Mouse (Mus musculus): ENCODE results near the gene Olfr97.
"Not testable (repeated sequence)": the region's sequence is repeated elsewhere in the genome, so short reads cannot be mapped to it uniquely, and the experiment has no call there.

Olfr97 gene

DNA sequence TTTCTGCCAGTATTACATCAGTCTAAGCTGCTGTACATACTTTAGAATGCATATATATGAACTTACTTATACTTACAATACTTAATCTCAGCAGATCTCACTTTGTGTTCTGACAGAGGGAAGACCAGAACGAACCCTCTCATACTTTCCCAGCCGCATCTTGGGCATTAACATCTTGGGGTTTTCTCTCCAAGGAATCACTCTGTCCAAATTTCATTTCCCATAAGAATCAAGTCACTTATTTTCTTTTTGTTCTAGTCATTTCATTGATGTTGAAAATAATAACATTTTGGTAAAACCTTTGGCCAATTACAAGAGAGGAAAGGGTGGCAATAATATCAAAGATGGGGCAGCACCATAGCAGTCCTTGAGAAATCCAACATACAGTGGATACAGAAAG lies at the start of gene Olfr97:
Gene Olfr97 (minus strand): TSS at position 101 of the 400 bp plus-strand sequence.
- in situ Hi-C loops (cut with MboI; ENCODE audit: low sequenced_read_pairs) = not testable (repeated sequence)

DNA sequence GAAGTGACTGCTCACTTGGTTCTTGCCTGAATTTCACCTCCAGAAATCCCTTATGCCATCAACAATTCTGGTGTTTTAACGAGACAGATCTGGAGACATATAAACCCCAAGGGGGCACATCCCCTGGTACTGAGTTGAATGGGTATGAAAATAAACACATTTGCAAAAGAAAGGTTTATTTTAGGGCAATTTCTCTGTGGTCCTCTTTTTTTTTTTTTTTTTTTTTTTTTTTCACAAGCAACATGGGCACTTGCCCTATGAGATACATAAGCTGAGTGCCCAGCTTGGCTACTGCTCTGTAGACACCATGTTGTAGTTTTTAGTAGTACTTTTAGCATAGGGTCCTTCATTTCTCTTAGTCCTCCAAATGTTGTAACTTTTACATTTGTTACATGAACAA lies 46.2 kb upstream of the Olfr97 start, which contains the start of gene Olfr99:
Gene Olfr99 (minus strand): TSS at position 101 of the 400 bp plus-strand sequence.
- in situ Hi-C loops (cut with MboI; ENCODE audit: low sequenced_read_pairs) = no loop called here

DNA sequence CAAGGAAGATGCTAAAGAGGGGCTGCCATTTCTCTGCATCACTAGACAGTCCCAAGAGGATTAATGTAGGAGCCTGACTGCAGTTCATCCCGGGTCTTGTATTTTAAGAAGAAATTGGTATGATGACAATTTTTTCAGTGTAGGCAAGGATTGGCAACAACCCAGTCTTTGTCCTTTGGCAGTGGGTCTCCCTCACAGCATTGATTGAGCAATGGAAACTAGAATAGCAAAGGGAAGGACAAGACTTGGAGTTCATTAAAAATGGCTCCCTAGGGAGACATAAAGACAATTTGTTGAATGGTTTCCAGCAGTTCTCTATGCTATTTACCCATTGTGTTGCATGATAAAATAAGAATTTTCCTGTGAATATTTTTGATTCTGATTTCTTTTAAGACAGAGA lies 43.2 kb upstream of the Olfr97 start:
- in situ Hi-C loops (cut with MboI; ENCODE audit: low sequenced_read_pairs) = no loop called here

DNA sequence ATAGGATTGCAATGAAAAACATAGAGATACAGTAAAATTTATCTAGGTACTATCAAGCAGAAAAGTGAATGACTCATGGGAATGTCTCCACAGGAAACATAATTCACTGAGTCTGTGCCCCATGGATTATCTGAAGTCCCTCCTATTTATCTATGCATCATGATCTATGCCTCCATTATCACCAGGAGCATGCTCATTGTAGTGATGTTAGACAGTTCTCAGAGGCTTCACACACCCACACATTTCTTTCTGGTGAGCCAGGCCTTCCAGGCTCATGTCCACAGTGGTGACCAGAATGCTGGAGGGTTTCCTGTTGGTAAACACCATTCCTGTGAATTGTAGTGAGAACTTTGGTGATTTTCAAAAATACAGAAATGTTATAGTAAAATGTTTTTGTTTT lies 39.4 kb upstream of the Olfr97 start:
- in situ Hi-C loops (cut with MboI; ENCODE audit: low sequenced_read_pairs) = no loop called here

DNA sequence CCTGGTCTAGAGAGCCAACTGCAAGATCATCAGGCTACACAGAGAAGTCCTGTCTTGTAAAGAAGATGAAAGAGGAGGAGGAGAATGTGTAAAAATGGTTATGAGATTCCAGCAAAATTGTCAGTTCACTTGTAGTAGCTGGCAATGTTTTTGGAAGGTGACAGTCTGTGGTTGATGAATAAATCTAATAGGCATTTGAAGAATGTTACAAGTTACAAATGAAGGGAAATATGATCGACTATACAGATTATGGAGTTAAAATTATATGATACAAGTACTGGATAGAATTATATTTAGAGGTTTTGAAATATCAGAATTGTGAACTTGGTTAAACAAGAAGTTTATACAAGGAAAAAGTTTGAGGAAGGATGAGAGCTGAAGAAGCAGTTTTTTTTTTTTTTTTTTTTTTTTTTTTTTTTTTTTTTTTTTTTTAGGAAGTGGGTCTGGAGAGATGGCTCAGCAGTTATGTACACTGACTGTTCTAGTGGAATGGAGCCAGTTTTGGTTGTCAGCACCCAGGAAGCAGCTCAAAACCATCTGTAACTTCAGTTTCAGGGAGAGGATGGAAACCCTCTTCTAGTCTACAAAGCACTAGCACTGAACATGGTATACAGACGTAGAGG lies 38.6 kb upstream of the Olfr97 start:
- in situ Hi-C loops (cut with MboI; ENCODE audit: low sequenced_read_pairs) = no loop called here

- in situ Hi-C loops (cut with MboI; ENCODE audit: low sequenced_read_pairs) = no loop called here
These were observed 33.6 kb upstream of the Olfr97 start for GRCm38 (mm10) chr17:37270702-37271092.

DNA sequence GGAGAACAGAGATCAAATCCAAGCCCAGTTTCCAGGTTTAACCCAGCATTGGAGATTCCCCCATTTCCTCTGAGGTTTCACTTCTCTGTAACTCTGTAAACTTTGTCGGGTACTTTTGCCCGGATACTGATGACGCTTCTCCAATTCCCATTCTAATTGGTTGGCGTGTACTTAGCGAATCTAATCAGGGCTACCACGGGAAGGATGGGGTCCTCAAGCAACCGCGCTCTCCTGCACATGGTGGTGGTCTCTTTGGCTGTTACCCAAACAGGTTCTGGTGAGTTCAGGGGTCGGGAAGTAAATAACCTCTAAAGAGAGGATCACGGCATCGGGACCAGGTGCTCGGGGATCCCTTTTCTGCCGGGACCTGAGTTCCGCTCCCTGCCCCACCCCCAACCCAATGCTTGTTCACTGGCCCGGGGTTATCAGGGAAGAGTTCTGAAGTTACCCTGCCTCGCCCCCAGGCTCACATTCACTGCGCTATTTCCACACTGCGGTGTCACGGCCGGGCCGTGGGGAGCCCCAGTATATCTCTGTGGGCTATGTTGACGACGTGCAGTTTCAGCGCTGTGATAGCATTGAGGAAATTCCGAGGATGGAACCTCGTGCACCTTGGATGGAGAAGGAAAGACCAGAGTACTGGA lies 33.0 kb upstream of the Olfr97 start, which contains the start of gene H2-M3:
Gene H2-M3 (plus strand): TSS at position 163 of the 644 bp plus-strand sequence.
- in situ Hi-C loops (cut with MboI; ENCODE audit: low sequenced_read_pairs) = no loop called here

- in situ Hi-C loops (cut with MboI; ENCODE audit: low sequenced_read_pairs) = no loop called here
These were observed 26.5 kb upstream of the Olfr97 start, which contains the start of gene Olfr98 for GRCm38 (mm10) chr17:37263626-37264025. Gene Olfr98, minus strand, starts transcription at chr17:37263749.

GRCm38 (mm10) chr17:37250544-37250943 lies 13.4 kb upstream of the Olfr97 start:
- in situ Hi-C loops (cut with MboI; ENCODE audit: low sequenced_read_pairs) = no loop called here

GRCm38 (mm10) chr17:37249460-37249859 lies 12.3 kb upstream of the Olfr97 start:
- in situ Hi-C loops (cut with MboI; ENCODE audit: low sequenced_read_pairs) = no loop called here

DNA sequence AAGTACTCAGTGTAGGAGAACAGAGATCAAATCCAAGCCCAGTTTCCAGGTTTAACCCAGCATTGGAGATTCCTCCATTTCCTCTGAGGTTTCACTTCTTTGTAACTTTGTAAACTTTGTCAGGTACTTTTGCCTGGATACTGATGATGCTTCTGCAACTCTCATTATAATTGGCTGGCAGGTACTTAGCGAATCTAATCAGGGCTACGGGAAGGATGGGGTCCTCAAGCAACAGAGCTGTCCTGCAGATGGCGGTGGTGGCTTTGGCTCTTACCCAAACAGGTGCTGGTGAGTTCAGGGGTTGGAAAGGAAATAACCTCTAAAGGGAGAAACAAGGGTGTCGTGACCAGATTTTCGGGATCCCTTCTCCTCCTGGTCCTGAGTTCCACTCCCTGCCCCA lies 9.6 kb upstream of the Olfr97 start:
- in situ Hi-C loops (cut with MboI; ENCODE audit: low sequenced_read_pairs) = no loop called here

GRCm38 (mm10) chr17:37242198-37242597 lies 5.1 kb upstream of the Olfr97 start:
- in situ Hi-C loops (cut with MboI; ENCODE audit: low sequenced_read_pairs) = no loop called here

DNA sequence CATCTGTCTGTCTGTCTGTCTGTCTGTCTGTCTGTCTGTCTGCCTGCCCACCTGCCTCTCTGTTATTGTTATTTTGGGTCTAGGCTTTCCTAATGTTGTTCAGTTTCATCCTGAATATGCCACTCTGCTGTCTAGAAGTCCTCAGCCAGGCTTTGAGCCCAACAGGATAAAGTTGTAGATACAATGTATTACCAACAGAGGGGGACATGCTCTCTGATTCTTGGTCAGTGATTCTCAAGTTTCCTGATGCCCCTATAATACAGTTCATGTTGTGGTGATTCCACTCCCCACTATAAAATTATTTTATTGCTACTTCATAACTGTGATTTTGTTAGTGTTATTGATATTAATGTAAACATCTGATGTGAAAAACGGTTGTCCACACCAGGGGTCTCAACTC lies 15.3 kb downstream of the Olfr97 start:
- in situ Hi-C loops (cut with MboI; ENCODE audit: low sequenced_read_pairs) = loop anchor here (25.0 kb wide), 1 partner anchor 310 kb away; no protein-coding TSS in a partner anchor

DNA sequence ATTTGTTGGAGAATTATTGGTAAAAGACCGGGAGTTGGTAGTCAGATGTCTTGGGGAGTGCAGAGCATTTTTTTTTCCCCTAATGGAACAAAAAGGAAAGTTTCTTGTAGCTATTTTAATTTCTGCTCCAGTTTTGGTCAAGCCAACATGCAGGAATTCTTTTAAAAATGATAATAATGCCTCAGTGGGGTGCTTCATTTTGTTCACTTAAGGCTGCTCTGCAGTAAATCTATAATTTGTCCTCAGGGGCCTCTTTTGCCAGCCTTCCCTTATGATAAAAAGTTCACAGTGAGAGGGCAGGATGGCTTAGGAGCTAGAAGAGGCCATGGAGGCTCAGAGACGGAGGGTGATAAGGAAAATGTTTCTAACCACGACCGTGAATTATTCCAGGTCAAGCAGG lies 17.3 kb downstream of the Olfr97 start, which contains the start of gene Olfr96:
Gene Olfr96 (plus strand): TSS at position 301 of the 400 bp plus-strand sequence.
- in situ Hi-C loops (cut with MboI; ENCODE audit: low sequenced_read_pairs) = loop anchor here (25.0 kb wide), 1 partner anchor 308 kb away; no protein-coding TSS in a partner anchor

DNA sequence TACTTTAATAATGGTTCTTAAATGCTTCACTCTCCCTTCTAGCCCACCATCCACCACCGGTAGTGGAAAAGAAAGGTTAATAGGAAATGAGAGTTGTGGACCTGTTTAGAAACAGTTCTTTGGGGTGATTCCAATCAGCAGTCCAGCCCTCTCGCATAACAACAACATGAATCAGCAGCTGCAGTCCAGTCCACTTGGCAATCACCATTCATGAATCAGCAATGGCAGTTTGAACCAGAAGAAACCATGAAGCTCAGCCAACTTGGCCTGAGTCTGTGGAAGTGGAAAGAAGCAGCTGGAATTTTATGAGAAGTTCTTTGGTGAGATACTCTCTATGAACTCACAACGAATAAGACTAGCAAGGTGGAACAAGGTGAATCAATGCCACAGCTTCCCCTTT lies 18.6 kb downstream of the Olfr97 start:
- in situ Hi-C loops (cut with MboI; ENCODE audit: low sequenced_read_pairs) = loop anchor here (25.0 kb wide), 1 partner anchor 306 kb away; no protein-coding TSS in a partner anchor

DNA sequence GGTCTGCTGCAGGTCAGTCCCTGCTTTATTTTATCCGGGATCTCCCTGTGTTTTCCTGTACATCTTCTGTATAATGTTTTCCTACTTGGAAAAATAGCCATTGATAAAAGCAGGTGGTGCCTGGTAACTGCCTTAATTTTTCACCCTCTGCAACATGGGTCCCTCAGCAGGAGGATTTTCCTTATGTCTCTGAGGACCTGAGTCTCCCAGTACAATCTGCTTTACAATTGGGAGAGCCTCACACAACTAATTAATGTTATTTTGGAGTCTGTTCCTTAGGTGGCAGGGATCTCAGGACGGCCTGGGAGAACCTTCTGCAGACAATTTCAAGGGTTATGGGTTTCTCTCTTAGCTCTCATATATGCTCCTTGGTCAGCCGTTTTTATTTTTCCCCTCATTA lies 24.1 kb downstream of the Olfr97 start, which contains the start of gene Olfr95:
Gene Olfr95 (minus strand): TSS at position 101 of the 400 bp plus-strand sequence.
- in situ Hi-C loops (cut with MboI; ENCODE audit: low sequenced_read_pairs) = loop anchor here (25.0 kb wide), 1 partner anchor 301 kb away; no protein-coding TSS in a partner anchor

DNA sequence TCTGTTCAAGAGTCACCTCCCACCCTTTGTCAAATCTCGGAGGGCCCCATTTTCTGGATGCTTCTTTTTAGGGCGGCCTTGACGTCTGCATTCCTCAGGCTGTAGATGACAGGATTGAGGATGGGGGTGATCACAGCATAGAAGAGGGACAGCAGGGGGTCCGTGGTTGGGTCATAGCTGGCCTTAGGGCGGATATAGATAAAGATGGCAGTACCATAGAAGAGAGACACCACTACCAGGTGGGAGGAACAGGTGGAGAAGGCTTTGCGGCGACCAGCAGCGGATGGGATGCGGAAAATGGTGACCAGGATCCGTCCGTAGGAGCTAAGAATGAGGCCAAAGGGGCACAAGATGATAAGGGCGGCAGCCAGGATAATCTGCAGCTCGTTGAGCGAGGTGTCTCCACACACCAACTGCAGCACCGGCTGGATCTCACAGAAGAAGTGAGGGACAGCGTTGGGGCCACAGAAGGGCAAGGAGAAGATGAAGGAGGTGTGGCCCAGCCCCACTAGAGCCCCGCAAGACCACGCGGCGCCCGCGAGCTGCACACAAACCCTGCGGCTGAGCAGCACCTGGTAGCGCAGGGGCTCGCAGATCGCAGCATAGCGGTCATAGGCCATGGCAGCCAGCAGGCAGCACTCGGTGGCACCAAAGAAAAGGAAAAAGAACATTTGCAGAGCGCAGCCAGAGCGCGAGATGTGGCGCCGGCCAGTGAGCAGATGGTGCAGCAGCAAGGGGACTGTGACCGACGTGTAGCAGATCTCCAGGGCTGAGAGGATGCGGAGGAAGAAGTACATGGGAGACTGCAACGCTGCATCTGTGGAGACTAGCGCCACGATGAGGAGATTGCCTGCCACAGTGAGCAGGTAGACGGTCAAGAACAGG lies 26.0 kb downstream of the Olfr97 start:
- in situ Hi-C loops (cut with MboI; ENCODE audit: low sequenced_read_pairs) = loop anchor here (25.0 kb wide), 1 partner anchor 299 kb away; no protein-coding TSS in a partner anchor

DNA sequence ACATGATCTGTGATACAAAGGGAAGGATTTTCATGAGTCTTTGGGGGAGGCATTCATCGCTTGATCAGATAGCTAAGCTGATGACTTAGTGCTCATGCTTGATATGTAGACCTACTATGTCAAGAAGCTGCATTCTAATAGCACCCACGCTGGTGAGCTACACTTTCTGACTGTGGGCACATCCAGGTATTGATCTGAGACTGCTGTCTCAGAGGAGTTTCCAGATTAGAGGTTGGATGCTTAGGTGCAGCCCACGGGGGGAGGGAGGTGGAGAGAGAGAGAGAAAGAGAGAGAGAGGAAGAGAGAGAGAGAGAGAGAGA lies 33.3 kb downstream of the Olfr97 start:
- in situ Hi-C loops (cut with MboI; ENCODE audit: low sequenced_read_pairs) = loop anchor here (10.0 to 25.0 kb wide), 2 partner anchors 129 to 292 kb away; no protein-coding TSS in a partner anchor

GRCm38 (mm10) chr17:37203206-37203916 lies 33.8 kb downstream of the Olfr97 start:
- in situ Hi-C loops (cut with MboI; ENCODE audit: low sequenced_read_pairs) = loop anchor here (10.0 to 25.0 kb wide), 2 partner anchors 129 to 291 kb away; no protein-coding TSS in a partner anchor

DNA sequence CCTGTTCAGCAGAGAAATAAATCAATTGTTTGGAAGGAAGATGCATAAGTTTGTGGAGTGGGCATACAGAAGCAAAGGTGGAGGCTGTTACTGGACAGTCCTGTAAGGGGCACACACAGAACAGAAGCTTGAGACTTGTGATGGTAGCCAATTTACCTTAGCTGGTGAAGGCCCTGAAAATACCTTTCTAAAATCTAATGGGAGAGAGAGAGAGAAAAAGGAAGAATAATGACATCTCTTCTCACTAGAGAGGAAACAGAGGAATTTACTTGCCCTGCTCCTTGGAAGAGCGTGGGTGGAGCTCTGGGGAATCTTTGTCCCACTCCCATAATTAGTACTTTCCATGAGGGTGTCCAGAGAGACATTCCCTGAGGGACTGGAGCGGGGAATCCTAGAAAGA lies 36.2 kb downstream of the Olfr97 start, which contains the start of gene Olfr94:
Gene Olfr94 (minus strand): TSS at position 101 of the 400 bp plus-strand sequence.
- in situ Hi-C loops (cut with MboI; ENCODE audit: low sequenced_read_pairs) = loop anchor here (10.0 to 25.0 kb wide), 2 partner anchors 126 to 289 kb away; no protein-coding TSS in a partner anchor
